Mouse (Mus musculus) midbrain, embryonic 14.5 days (tissue): ENCODE data around the gene Mgat3. TPM values are rescaled to one million over a fixed set of nuclear protein-coding genes. Genes with fewer than 3 reads are reported as not detected.

Experiments used
- ATAC-seq: fragments of 200-750 bp; cut with Nextera tagmentation; 2 replicates; pipeline ENCODE4 v1.8.0; 2017; ENCODE audit warnings: moderate number of reproducible peaks, moderate library complexity; ENCODE audit not compliant: low FRiP score, low TSS enrichment
- DNase-seq: peaks from one replicate; pipeline ENCODE4 v3.0.0-alpha.2; 2015
- H3K27ac ChIP-seq: fragments of 300-500 bp; sonication (generic); replicated peaks from 2 replicates; pipeline ENCODE4 v1.5.1; 2014; ENCODE audit warnings: mild to moderate bottlenecking, low read depth, low read length, moderate library complexity
- H3K27me3 ChIP-seq: fragments of 300-500 bp; sonication (generic); 2 replicates; pipeline ENCODE4 v1.6.1; 2014; ENCODE audit warnings: low read length, control low read depth, mixed read lengths; ENCODE audit not compliant: control insufficient read depth, insufficient read depth
- H3K36me3 ChIP-seq: fragments of 300-500 bp; sonication (generic); 2 replicates; pipeline ENCODE4 v1.6.1; 2014; ENCODE audit warnings: low read length, control low read depth; ENCODE audit not compliant: control insufficient read depth, insufficient read depth
- H3K4me1 ChIP-seq: fragments of 300-500 bp; sonication (generic); 2 replicates; pipeline ENCODE4 v1.6.1; 2014; ENCODE audit warnings: mild to moderate bottlenecking, antibody characterized with exemption, low read length, control low read depth; ENCODE audit not compliant: control insufficient read depth, insufficient read depth
- H3K4me2 ChIP-seq: fragments of 300-500 bp; sonication (generic); 2 replicates; pipeline ENCODE4 v1.6.1; 2014; ENCODE audit warnings: mild to moderate bottlenecking, low read length, moderate library complexity
- H3K4me3 ChIP-seq: fragments of 300-500 bp; sonication (generic); replicated peaks from 2 replicates; pipeline ENCODE4 v1.5.1; 2014; ENCODE audit warnings: low read depth, low read length
- H3K9ac ChIP-seq: fragments of 300-500 bp; sonication (generic); replicated peaks from 2 replicates; pipeline ENCODE4 v1.6.1; 2014; ENCODE audit warnings: mild to moderate bottlenecking, low read length, moderate library complexity
- H3K9me3 ChIP-seq: fragments of 300-500 bp; sonication (generic); 2 replicates; pipeline ENCODE4 v1.6.1; 2016; ENCODE audit warnings: low read length, control low read depth, mixed read lengths; ENCODE audit not compliant: control insufficient read depth
- WGBS: fragments of 180-500 bp; shearing (Covaris S2); extraction: QIAGEN DNeasy Blood & Tissue Kit; methylation state at CpG from one replicate; pipeline ENCODE4 v1.1.7; 2014; 5-methylcytosine and 5-hydroxymethylcytosine counted together
- polyA plus RNA-seq: library from polyadenylated mRNA; unstranded; fragments of >200 nt; fragmentation: Nextera tagmentation; extraction: Ambion mirVana; gene quantifications from 2 replicates; pipeline ENCODE4 v1.2.1, GENCODE M21; 2014

Gene Mgat3
- polyA plus RNA-seq, 1 experiment from 2014 or later: 20.5 TPM

DNA sequence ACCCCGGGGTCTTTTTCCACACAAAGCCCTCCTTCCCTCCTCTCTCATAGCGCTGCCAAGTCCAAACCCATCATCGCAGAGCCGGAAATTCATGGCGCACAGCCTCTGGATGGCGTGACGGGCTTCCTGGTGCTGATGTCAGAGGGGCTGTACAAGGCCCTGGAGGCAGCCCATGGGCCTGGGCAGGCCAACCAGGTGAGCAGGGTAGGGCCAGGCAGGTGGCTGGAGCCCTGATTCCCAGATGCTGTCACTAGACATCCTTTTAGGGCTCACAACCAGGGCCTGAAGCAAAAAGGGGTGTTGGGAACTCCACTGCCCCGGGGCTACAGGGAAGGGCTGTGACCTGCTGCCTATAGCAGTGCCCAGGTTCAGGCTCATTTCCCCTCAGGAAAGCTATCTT lies 17.8 kb upstream of the Mgat3 start:
- DNase-seq: no peak
- Histone ChIP-seq H3K4me3 (no peak overlapping the region), H3K27ac (no peak overlapping the region), H3K36me3 (peaks cover 91% of the 10 kb centered on the region), H3K9me3 (no peaks in the 10 kb centered on the region), H3K4me2 (no peak overlapping the region), H3K4me1 (no peaks in the 10 kb centered on the region), H3K9ac (no peak overlapping the region), H3K27me3 (no peaks in the 10 kb centered on the region)
- WGBS: 95% methylated on average over 8 of the region's 8 CpGs
- no peak for ATAC-seq

DNA sequence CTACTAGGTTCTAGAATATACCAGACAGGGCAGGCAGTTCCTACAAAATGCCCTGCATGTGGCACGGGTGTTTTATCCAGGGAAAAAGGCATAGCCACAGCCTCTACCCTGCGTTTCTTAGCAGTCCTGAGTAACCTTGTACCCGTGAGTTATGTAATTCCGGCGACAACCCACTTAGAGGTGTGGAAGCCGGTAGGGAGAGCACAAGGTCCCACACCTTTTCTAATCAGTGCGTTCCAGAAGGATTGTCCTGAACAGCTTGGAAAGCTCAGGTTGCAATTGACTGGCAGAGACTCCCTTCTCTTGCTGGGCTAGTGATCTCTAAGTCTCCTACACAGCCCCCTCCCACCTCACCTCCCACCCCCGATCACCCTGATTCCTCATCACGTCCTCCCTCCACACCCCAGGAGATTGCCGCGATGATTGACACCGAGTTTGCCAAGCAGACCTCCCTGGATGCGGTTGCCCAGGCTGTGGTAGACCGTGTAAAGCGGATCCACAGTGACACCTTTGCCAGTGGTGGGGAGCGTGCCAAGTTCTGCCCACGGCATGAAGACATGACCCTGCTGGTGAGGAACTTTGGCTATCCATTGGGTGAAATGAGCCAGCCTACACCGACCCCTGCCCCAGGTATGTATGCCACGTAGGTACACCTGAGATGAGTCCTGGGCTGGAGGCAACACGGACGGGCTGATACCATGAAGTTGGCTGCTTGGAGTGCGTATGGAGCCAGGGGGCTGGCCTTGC lies 16.2 kb upstream of the Mgat3 start:
- H3K4me1 ChIP-seq: no peaks in the 10 kb centered on the region
- ATAC-seq (no peak), DNase-seq (no peak)
- no peak overlapping the region for H3K27ac ChIP-seq
- H3K4me2 ChIP-seq: no peak overlapping the region
- 95% methylated on average over 22 of the region's 22 CpGs for WGBS
- H3K9ac ChIP-seq: no peak overlapping the region
- no peak overlapping the region for H3K4me3 ChIP-seq
- peaks cover 94% of the 10 kb centered on the region for H3K36me3 ChIP-seq
- no peaks in the 10 kb centered on the region for H3K27me3 ChIP-seq
- no peaks in the 10 kb centered on the region for H3K9me3 ChIP-seq

DNA sequence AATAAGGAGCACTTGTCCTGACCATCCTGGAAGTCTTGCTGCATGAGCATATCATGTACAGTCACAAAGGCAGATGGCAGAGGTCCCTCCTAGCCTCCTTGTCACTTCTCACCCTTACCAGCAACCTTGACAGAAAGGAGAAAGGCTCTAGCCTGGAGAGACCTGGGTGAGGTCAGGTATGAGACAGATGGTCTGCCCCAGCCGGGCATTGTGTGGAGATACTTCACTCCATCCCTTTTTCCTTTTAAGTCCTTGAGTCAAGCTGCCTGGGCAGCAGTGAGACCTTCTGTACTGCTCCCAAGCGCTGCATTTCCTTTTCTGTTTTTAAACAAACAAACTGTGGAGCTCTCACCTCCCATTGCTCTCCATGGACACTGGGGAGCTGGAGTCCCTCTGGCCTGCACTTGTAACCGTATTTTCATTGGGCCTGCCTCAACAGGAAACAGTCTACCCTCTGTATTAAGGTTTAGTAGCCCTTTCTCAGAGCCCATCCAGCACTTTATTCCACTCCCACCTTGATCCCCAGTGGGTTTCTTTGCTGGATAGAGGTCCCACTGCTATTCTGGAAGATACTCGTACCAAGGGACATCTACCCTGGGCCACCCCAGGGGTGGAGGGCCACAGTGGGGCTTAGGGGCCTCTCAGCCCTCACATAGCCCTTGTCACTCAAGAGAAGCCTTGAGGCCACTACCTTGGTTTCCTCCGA lies 15.4 kb upstream of the Mgat3 start:
- WGBS: 81% methylated on average over 5 of the region's 5 CpGs
- no peaks in the 10 kb centered on the region for H3K9me3 ChIP-seq
- peaks cover 90% of the 10 kb centered on the region for H3K36me3 ChIP-seq
- H3K27me3 ChIP-seq: no peaks in the 10 kb centered on the region
- no peaks in the 10 kb centered on the region for H3K4me1 ChIP-seq
- no peak for DNase-seq
- no peak overlapping the region for H3K9ac ChIP-seq
- H3K4me2 ChIP-seq: no peak overlapping the region
- no peak overlapping the region for H3K27ac ChIP-seq
- no peak for ATAC-seq
- H3K4me3 ChIP-seq: no peak overlapping the region

DNA sequence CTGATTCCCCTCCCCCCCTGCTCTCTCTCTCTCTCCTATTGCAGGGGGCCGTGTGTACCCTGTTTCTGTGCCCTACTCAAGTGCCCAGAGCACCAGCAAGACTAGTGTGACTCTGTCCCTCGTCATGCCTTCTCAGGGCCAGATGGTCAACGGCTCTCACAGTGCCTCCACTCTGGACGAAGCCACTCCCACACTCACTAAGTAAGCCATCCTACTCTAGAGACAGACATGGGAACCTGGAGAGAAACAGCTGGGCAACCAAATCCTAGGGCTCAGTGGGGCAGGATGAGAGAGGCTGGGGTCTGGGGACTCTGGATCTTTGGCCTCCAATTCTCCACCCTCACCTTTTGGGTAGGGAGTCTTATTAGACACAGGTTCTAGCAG lies 14.8 kb upstream of the Mgat3 start:
- DNase-seq (no peak), ATAC-seq (no peak)
- H3K9me3 ChIP-seq: no peaks in the 10 kb centered on the region
- H3K27ac ChIP-seq: no peak overlapping the region
- H3K4me1 ChIP-seq: no peaks in the 10 kb centered on the region
- H3K4me2 ChIP-seq: no peak overlapping the region
- WGBS: 56% methylated on average over 4 of the region's 4 CpGs
- peaks cover 88% of the 10 kb centered on the region for H3K36me3 ChIP-seq
- H3K4me3 ChIP-seq: no peak overlapping the region
- H3K9ac ChIP-seq: no peak overlapping the region
- H3K27me3 ChIP-seq: no peaks in the 10 kb centered on the region

DNA sequence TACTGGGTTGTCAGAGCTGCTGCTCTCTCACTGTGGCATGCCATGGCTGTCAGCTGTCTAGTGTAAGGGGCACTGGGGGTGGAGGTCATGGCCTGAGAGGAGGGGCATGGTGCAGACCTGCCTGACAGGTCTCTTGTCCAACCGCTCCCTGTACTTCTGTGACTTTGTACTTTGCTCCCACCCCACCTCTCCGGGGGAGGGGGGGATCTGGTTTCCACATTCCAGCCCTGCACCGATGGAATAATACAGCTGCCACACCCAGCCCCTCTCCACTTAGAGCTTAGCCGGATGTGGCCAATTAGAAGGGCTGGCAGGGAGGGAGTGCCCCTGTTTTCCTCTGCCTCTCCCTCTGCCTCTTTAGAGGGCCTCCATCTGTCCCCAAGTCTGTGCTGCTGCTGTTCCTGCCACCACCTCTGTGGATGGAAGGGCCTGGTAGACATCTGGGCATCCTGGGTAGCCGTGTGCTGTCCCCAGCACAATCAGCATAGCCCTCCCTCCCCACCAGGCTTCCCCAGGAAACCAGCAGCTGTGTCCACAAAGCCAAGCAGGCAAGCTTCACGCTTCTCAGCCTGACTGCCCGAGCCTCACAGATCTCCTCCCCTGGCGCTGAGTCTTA lies 14.1 kb upstream of the Mgat3 start:
- Histone ChIP-seq H3K4me3 (no peak overlapping the region), H3K4me1 (no peaks in the 10 kb centered on the region), H3K4me2 (no peak overlapping the region), H3K9me3 (no peaks in the 10 kb centered on the region), H3K36me3 (peaks cover 81% of the 10 kb centered on the region), H3K27ac (no peak overlapping the region), H3K9ac (no peak overlapping the region), H3K27me3 (no peaks in the 10 kb centered on the region)
- DNase-seq: no peak
- ATAC-seq: no peak
- WGBS: 45% methylated on average over 8 of the region's 8 CpGs

DNA sequence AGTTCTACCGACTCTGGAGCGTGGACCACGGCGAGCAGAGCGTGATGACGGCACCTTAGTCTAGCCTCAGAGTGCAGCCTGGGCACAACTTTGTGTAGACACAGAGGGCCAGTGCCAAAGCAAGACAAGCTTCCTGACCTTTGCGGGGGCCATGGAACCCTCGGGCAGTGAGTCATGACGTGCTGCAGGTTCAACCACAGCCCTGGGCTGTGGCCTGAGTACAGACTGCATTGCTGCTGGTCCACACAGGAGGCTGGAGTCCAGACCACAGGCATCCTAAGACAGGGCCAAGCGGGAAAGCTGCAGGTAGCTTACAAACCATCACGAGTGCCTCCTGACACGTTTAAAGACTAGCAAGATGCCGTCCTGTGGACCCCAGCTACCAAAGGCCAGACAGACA lies 13.3 kb upstream of the Mgat3 start:
- no peaks in the 10 kb centered on the region for H3K9me3 ChIP-seq
- H3K4me3 ChIP-seq: no peak overlapping the region
- ATAC-seq (no peak), DNase-seq (no peak)
- H3K4me1 ChIP-seq: no peaks in the 10 kb centered on the region
- no peak overlapping the region for H3K9ac ChIP-seq
- H3K27ac ChIP-seq: no peak overlapping the region
- H3K4me2 ChIP-seq: no peak overlapping the region
- WGBS: 95% methylated on average over 13 of the region's 13 CpGs
- H3K36me3 ChIP-seq: peaks cover 73% of the 10 kb centered on the region
- H3K27me3 ChIP-seq: no peaks in the 10 kb centered on the region

DNA sequence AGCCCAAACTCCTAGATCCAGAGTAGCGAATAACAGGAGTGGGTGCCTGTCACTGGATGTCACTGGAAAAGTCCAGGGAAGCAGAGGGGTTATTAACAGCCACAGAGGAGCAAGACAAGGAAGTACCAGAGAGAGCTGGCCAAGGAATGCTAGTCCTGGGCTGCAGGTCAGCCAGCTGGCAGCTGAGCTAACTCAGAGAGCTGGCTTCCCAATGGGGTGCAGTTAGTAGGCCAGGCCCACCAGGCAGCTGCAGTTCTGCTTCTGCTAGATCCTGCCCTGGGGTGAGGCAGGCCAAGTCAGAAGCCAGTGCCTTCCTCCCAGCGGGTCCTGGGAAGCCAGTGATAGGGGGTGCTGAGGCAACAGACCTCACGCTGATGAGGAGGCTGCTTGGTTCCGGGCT lies 12.8 kb upstream of the Mgat3 start:
- no peaks in the 10 kb centered on the region for H3K4me1 ChIP-seq
- H3K36me3 ChIP-seq: peaks cover 68% of the 10 kb centered on the region
- no peak for DNase-seq
- H3K9ac ChIP-seq: no peak overlapping the region
- ATAC-seq: no peak
- no peaks in the 10 kb centered on the region for H3K9me3 ChIP-seq
- no peak overlapping the region for H3K4me3 ChIP-seq
- H3K27me3 ChIP-seq: no peaks in the 10 kb centered on the region
- 96% methylated on average over 4 of the region's 4 CpGs for WGBS
- no peak overlapping the region for H3K4me2 ChIP-seq
- H3K27ac ChIP-seq: no peak overlapping the region

DNA sequence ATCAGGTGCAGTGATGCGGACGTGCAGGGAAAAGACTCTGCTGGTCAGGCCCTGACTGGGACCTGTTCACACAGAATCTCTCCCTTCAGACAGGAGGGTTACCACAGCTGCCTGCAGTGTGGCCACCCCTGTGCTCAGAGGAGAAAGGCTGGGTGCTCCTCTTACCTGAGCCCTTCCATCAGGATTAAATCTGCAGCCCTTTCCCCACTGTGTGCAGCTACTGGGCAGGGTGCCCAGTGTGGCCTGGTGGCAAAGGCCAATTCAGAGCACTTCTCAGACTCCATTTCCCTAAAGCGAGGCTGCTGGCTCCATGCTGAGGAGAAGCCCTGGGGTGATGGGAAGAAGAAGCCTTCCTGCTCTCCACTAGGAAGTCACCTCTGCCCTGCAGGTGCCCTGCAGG lies 12.3 kb upstream of the Mgat3 start:
- 89% methylated on average over 3 of the region's 3 CpGs for WGBS
- Histone ChIP-seq H3K27ac (no peak overlapping the region), H3K9ac (no peak overlapping the region), H3K27me3 (no peaks in the 10 kb centered on the region), H3K4me2 (no peak overlapping the region), H3K4me1 (no peaks in the 10 kb centered on the region), H3K4me3 (no peak overlapping the region), H3K9me3 (no peaks in the 10 kb centered on the region), H3K36me3 (peaks cover 63% of the 10 kb centered on the region)
- no peak for DNase-seq
- no peak for ATAC-seq
